ENCODE assay signal across 11 mouse cellular contexts in genomic region chr16:33738949-33739719, GRCm38 (mm10). TPM values are rescaled to one million over a fixed set of nuclear protein-coding genes. Genes with fewer than 3 reads are reported as not detected.
DNase-seq lines count a peak whose midpoint lies in the region; ATAC-seq and TF ChIP-seq lines count a peak whose summit lies in the region.
"Had no signal": no experiment of that assay in that cellular context is flagged by ENCODE, and none has a peak within 500 bp of the region (broad histone marks: within the 10 kb centered on the region; RNA-seq: fewer than 3 reads in every experiment).

No protein-coding gene starts in this region.

- intact Hi-C loops in left cerebral cortex, postnatal 14 days (cut with DNase I), result no loop called here

- 84% methylated on average over 7 of the region's 7 CpGs for WGBS in cerebellum, adult 2 months
- 82% methylated on average over 7 of the region's 7 CpGs for WGBS in hindbrain, embryonic 13.5 days
- 80% methylated on average over 7 of the region's 7 CpGs for WGBS in hindbrain, embryonic 16.5 days
- WGBS in embryonic facial prominence, embryonic 13.5 days, result 43% methylated on average over 7 of the region's 7 CpGs
- 29% methylated on average over 7 of the region's 7 CpGs for WGBS in limb, embryonic 13.5 days

- ATAC-seq in hindbrain, embryonic 13.5 days (ENCODE audit: low FRiP score), result no peak
- ATAC-seq in hindbrain, embryonic 16.5 days, result no peak
- no peak for ATAC-seq in embryonic facial prominence, embryonic 13.5 days (ENCODE audit: insufficient number of reproducible peaks, insufficient read depth, low FRiP score, low TSS enrichment, low read depth)
- ATAC-seq in limb, embryonic 13.5 days (ENCODE audit: low FRiP score, low read depth), result peak; percentile 84

- H3K4me2 ChIP-seq in hindbrain, embryonic 13.5 days, result no peak overlapping the region
- no peak overlapping the region for H3K4me2 ChIP-seq in hindbrain, embryonic 16.5 days (ENCODE audit: low read length)
- no peak overlapping the region for H3K4me2 ChIP-seq in embryonic facial prominence, embryonic 13.5 days
- peak overlapping the region; percentile 9; the same call in 1 of the 2 replicates for H3K4me2 ChIP-seq in limb, embryonic 13.5 days (replicated peaks)

- peaks cover 31% of the 10 kb centered on the region for H3K4me1 ChIP-seq in cerebellum, adult 2 months (ENCODE audit: control insufficient read depth, insufficient read depth, low read length)
- H3K4me1 ChIP-seq in hindbrain, embryonic 13.5 days (replicated peaks), result peaks cover 68% of the 10 kb centered on the region
- peaks cover 18% of the 10 kb centered on the region for H3K4me1 ChIP-seq in hindbrain, embryonic 16.5 days (ENCODE audit: control insufficient read depth, insufficient read depth, low read depth, low read length)
- peaks cover 50% of the 10 kb centered on the region for H3K4me1 ChIP-seq in embryonic facial prominence, embryonic 13.5 days
- peaks cover 59% of the 10 kb centered on the region for H3K4me1 ChIP-seq in limb, embryonic 13.5 days

- H3K27ac ChIP-seq in cerebellum, adult 2 months (ENCODE audit: insufficient read depth, low read length), result peak overlapping the region; percentile 34
- 0 out of 2 replicates have a peak overlapping the region, but pooled peaks have one; percentile 3 for H3K27ac ChIP-seq in hindbrain, embryonic 13.5 days
- H3K27ac ChIP-seq in hindbrain, embryonic 16.5 days (ENCODE audit: low read depth, low read length), result no peak overlapping the region
- H3K27ac ChIP-seq in embryonic facial prominence, embryonic 13.5 days, result peak overlapping the region; percentile 62
- peak overlapping the region; percentile 73 for H3K27ac ChIP-seq in limb, embryonic 13.5 days

- H3K4me3 ChIP-seq in cerebellum, adult 2 months (replicated peaks; ENCODE audit: insufficient read depth, low read depth, low read length), result no peak overlapping the region
- no peak overlapping the region for H3K4me3 ChIP-seq in hindbrain, embryonic 13.5 days
- H3K4me3 ChIP-seq in hindbrain, embryonic 16.5 days (ENCODE audit: low read length), result no peak overlapping the region
- H3K4me3 ChIP-seq in embryonic facial prominence, embryonic 13.5 days, result no peak overlapping the region
- no peak overlapping the region for H3K4me3 ChIP-seq in limb, embryonic 13.5 days
- H3K4me3 ChIP-seq: megakaryocyte, embryonic 14.5 days had no signal

- H3K9ac ChIP-seq in hindbrain, embryonic 13.5 days, result no peak overlapping the region
- no peak overlapping the region for H3K9ac ChIP-seq in hindbrain, embryonic 16.5 days (ENCODE audit: low read depth, low read length)
- H3K9ac ChIP-seq in embryonic facial prominence, embryonic 13.5 days, result no peak overlapping the region
- no peak overlapping the region for H3K9ac ChIP-seq in limb, embryonic 13.5 days

- no peak for TF ChIP-seq CTCF in cerebellum, adult 2 months (IDR thresholded peaks at IDR 0.05; ENCODE audit: borderline replicate concordance, insufficient read depth, low read depth, low read length)

- no peaks in the 10 kb centered on the region for H3K9me3 ChIP-seq in hindbrain, embryonic 13.5 days
- no peaks in the 10 kb centered on the region for H3K9me3 ChIP-seq in hindbrain, embryonic 16.5 days (ENCODE audit: control insufficient read depth, low read length)
- H3K9me3 ChIP-seq in embryonic facial prominence, embryonic 13.5 days, result no peaks in the 10 kb centered on the region
- H3K9me3 ChIP-seq in limb, embryonic 13.5 days, result no peaks in the 10 kb centered on the region
- H3K9me3 ChIP-seq: megakaryocyte, embryonic 14.5 days had no signal

- DNase-seq in cerebellum, adult 2 months, result no peak
- DNase-seq in cerebellum, postnatal 36 days, result no peak
- no peak for DNase-seq in thymus, postnatal 0 days (ENCODE audit: low spot score)
- DNase-seq in left cerebral cortex, postnatal 14 days (ENCODE audit: low spot score in 2 of 2), result no peak

- H3K27me3 ChIP-seq in cerebellum, adult 2 months (ENCODE audit: control insufficient read depth, insufficient read depth, low read length), result no peaks in the 10 kb centered on the region
- H3K27me3 ChIP-seq in hindbrain, embryonic 13.5 days, result no peaks in the 10 kb centered on the region
- H3K27me3 ChIP-seq in hindbrain, embryonic 16.5 days (replicated peaks; ENCODE audit: control insufficient read depth, insufficient read depth, low read length), result no peaks in the 10 kb centered on the region
- no peaks in the 10 kb centered on the region for H3K27me3 ChIP-seq in embryonic facial prominence, embryonic 13.5 days
- H3K27me3 ChIP-seq in limb, embryonic 13.5 days, result no peaks in the 10 kb centered on the region

- TF ChIP-seq POLR2A in cerebellum, adult 2 months (IDR thresholded peaks at IDR 0.05; ENCODE audit: borderline replicate concordance, insufficient read depth, low read length), result no peak

- H3K36me3 ChIP-seq in hindbrain, embryonic 13.5 days, result no peaks in the 10 kb centered on the region
- no peaks in the 10 kb centered on the region for H3K36me3 ChIP-seq in hindbrain, embryonic 16.5 days (ENCODE audit: control insufficient read depth, insufficient read depth, low read length)
- H3K36me3 ChIP-seq in embryonic facial prominence, embryonic 13.5 days, result peaks cover 12% of the 10 kb centered on the region
- H3K36me3 ChIP-seq in limb, embryonic 13.5 days, result peaks cover 9% of the 10 kb centered on the region; the same call in 1 of the 2 replicates

RNA-seq across cellular contexts. Expression of gene Muc13, which starts 54.7 kb away (rescaled TPM):
- polyA plus RNA-seq in cerebellum, adult 2 months (2012; rRNA removed), result 0.06 and 0.11 TPM in 2 replicates
- polyA plus RNA-seq in hindbrain, embryonic 13.5 days (2015; fragmentation: Nextera tagmentation; extraction: Ambion mirVana), result not detected in 2 replicates
- polyA plus RNA-seq in hindbrain, embryonic 16.5 days (2015; fragmentation: Nextera tagmentation; extraction: Ambion mirVana), result not detected in 2 replicates
- polyA plus RNA-seq in embryonic facial prominence, embryonic 13.5 days (2015; fragmentation: Nextera tagmentation; extraction: Ambion mirVana), result 0.11 and 2.1 TPM in 2 replicates
- 0.06 and 0.22 TPM in 2 replicates for polyA plus RNA-seq in limb, embryonic 13.5 days (2015; fragmentation: Nextera tagmentation; extraction: Ambion mirVana)
- polyA plus RNA-seq in thymus, postnatal 0 days (2015; fragmentation: Nextera tagmentation; extraction: Ambion mirVana), result 0.48 and 0.69 TPM in 2 replicates
- not detected for total RNA-seq in left cerebral cortex, postnatal 14 days (2021)
- total RNA-seq: left cerebral cortex, postnatal 10 days had no signal
- polyA plus RNA-seq: heart, embryonic 14.5 days had no signal

RNA-seq across cellular contexts. Expression of gene Heg1, which starts 55.0 kb away (rescaled TPM):
- 21.9 and 24.4 TPM in 2 replicates for polyA plus RNA-seq in cerebellum, adult 2 months (2012; rRNA removed)
- 10.2 and 10.6 TPM in 2 replicates for polyA plus RNA-seq in hindbrain, embryonic 13.5 days (2015; fragmentation: Nextera tagmentation; extraction: Ambion mirVana)
- 7.2 and 10.0 TPM in 2 replicates for polyA plus RNA-seq in hindbrain, embryonic 16.5 days (2015; fragmentation: Nextera tagmentation; extraction: Ambion mirVana)
- 12.6 and 12.9 TPM in 2 replicates for polyA plus RNA-seq in embryonic facial prominence, embryonic 13.5 days (2015; fragmentation: Nextera tagmentation; extraction: Ambion mirVana)
- 14.7 and 16.0 TPM in 2 replicates for polyA plus RNA-seq in limb, embryonic 13.5 days (2015; fragmentation: Nextera tagmentation; extraction: Ambion mirVana)
- 15.3 and 17.1 TPM in 2 replicates for polyA plus RNA-seq in thymus, postnatal 0 days (2015; fragmentation: Nextera tagmentation; extraction: Ambion mirVana)
- 10 to 100 TPM; 37.6 to 37.7 TPM for total RNA-seq in left cerebral cortex, postnatal 14 days (2021)
